Mouse (Mus musculus) ES-Bruce4 (cell line): Measurements from ENCODE around the gene Xaf1.

ENCODE experiments used
- CTCF ChIP-seq: IDR thresholded peaks from one replicate; pipeline ENCODE4 v1.8.1; 2011; ENCODE audit warnings: low read depth, low read length
- EP300 ChIP-seq: IDR thresholded peaks from 2 replicates; pipeline ENCODE4 v1.6.1; 2011; ENCODE audit warnings: low read depth, low read length; ENCODE audit not compliant: insufficient read depth
- POLR2A ChIP-seq: IDR thresholded peaks from one replicate; pipeline ENCODE4 v1.8.1; 2011; ENCODE audit warnings: low read length; ENCODE audit not compliant: insufficient read depth

GRCm38 (mm10) chr11:72336726-72337125 lies 35.3 kb downstream of the Xaf1 start:
- TF ChIP-seq POLR2A (no peak), CTCF (no peak), EP300 (no peak)
